Mouse (Mus musculus) pancreas, adult 10 weeks (tissue): ENCODE results near the gene Rpl39. TPM values are rescaled to one million over a fixed set of nuclear protein-coding genes. Genes with fewer than 3 reads are reported as not detected.

Experiments
- polyA plus RNA-seq: library from polyadenylated mRNA; stranded (reverse); fragments of 350-450 nt; fragmentation: Illumina TruSeq; extraction: RNeasy Lipid Tissue Mini Kit (QIAGEN cat#74804); gene quantifications from one replicate; pipeline ENCODE4 v1.2.3, GENCODE M21; 2015; ENCODE audit warnings: low read depth, low replicate concordance; ENCODE audit not compliant: insufficient read depth

The Rpl39 gene
- 264 TPM for polyA plus RNA-seq

GRCm38 (mm10) chrX:37084927-37085660 lies at the start of gene Rpl39:
Gene Rpl39 (minus strand): TSS chrX:37085402.

GRCm38 (mm10) chrX:37126671-37127358 lies 41.6 kb upstream of the Rpl39 start, which contains the start of gene Nkap:
Gene Nkap (plus strand): TSS chrX:37126795.

GRCm38 (mm10) chrX:37110193-37110880 lies 25.1 kb upstream of the Rpl39 start, which contains the start of gene Upf3b:
Gene Upf3b (minus strand): TSS chrX:37110322.

GRCm38 (mm10) chrX:37048066-37048889 lies 36.9 kb downstream of the Rpl39 start, which contains the start of gene Sowahd:
Gene Sowahd (plus strand): TSS chrX:37048845.

Other genes starting within 250 kb of the Rpl39 start
- 14.7 TPM for gene Ube2a, start 211.5 kb downstream of the Rpl39 start, polyA plus RNA-seq
- 6.5 TPM for gene C330007P06Rik, start 211.3 kb downstream of the Rpl39 start, polyA plus RNA-seq
- gene Nkrf, start 182.5 kb downstream of the Rpl39 start, polyA plus RNA-seq, result 1.1 TPM
- gene Sept6, start 93.6 kb downstream of the Rpl39 start, polyA plus RNA-seq, result 2.0 TPM
- not detected for gene Sowahd, start 36.6 kb downstream of the Rpl39 start, polyA plus RNA-seq
- 10.2 TPM for gene Upf3b, start 24.9 kb upstream of the Rpl39 start, polyA plus RNA-seq
- gene Nkap, start 41.4 kb upstream of the Rpl39 start, polyA plus RNA-seq, result 2.3 TPM
- gene Akap14, start 83.4 kb upstream of the Rpl39 start, polyA plus RNA-seq, result not detected
- 85.0 TPM for gene Ndufa1, start 105.8 kb upstream of the Rpl39 start, polyA plus RNA-seq
- 1.2 TPM for gene Rnf113a1, start 105.8 kb upstream of the Rpl39 start, polyA plus RNA-seq
- gene Gm9, start 125.6 kb upstream of the Rpl39 start, polyA plus RNA-seq, result not detected
- gene Rhox1, start 136.9 kb upstream of the Rpl39 start, polyA plus RNA-seq, result not detected
- not detected for gene Rhox2a, start 159.6 kb upstream of the Rpl39 start, polyA plus RNA-seq
- gene Rhox3a, start 164.5 kb upstream of the Rpl39 start, polyA plus RNA-seq, result not detected
- gene Rhox4a, start 179.9 kb upstream of the Rpl39 start, polyA plus RNA-seq, result not detected